ENCODE assay signal across 42 mouse cellular contexts in genomic region chr10:59349536-59349935, GRCm38 (mm10). TPM values are rescaled to one million over a fixed set of nuclear protein-coding genes. Genes with fewer than 3 reads are reported as not detected.
"Had no signal": no experiment of that assay in that cellular context is flagged by ENCODE, and none has a peak within 500 bp of the region (broad histone marks: within the 10 kb centered on the region; RNA-seq: fewer than 3 reads in every experiment).

No protein-coding gene starts in this region.

- H3K4me3 ChIP-seq: heart, embryonic 10.5 days; heart, embryonic 12.5 days; heart, embryonic 13.5 days; heart, embryonic 15.5 days; hindbrain, embryonic 10.5 days; hindbrain, embryonic 12.5 days; hindbrain, embryonic 13.5 days; hindbrain, embryonic 15.5 days; intestine, embryonic 15.5 days; kidney, embryonic 15.5 days; layer of hippocampus, adult 2 months had no signal

- H3K27me3 ChIP-seq: heart, embryonic 12.5 days; heart, embryonic 13.5 days; heart, embryonic 15.5 days; hindbrain, embryonic 12.5 days; hindbrain, embryonic 13.5 days; hindbrain, embryonic 15.5 days; intestine, embryonic 15.5 days; kidney, embryonic 15.5 days had no signal

- H3K4me1 ChIP-seq: heart, embryonic 10.5 days; heart, embryonic 12.5 days; heart, embryonic 13.5 days; heart, embryonic 15.5 days; hindbrain, embryonic 10.5 days; hindbrain, embryonic 12.5 days; hindbrain, embryonic 13.5 days; hindbrain, embryonic 15.5 days; intestine, embryonic 15.5 days; kidney, embryonic 15.5 days had no signal

- H3K27ac ChIP-seq: heart, embryonic 10.5 days; heart, embryonic 13.5 days; heart, embryonic 15.5 days; hindbrain, embryonic 10.5 days; hindbrain, embryonic 12.5 days; hindbrain, embryonic 13.5 days; hindbrain, embryonic 14.5 days; hindbrain, embryonic 15.5 days; hindbrain, postnatal 0 days; intestine, embryonic 15.5 days; kidney, embryonic 15.5 days; kidney, postnatal 0 days; layer of hippocampus, adult 2 months had no signal

- H3K9me3 ChIP-seq: heart, embryonic 10.5 days; heart, embryonic 13.5 days; heart, embryonic 15.5 days; hindbrain, embryonic 10.5 days; hindbrain, embryonic 12.5 days; hindbrain, embryonic 13.5 days; hindbrain, embryonic 15.5 days; intestine, embryonic 15.5 days; kidney, embryonic 15.5 days had no signal

- H3K4me2 ChIP-seq: heart, embryonic 11.5 days; heart, embryonic 12.5 days; heart, embryonic 13.5 days; heart, embryonic 15.5 days; hindbrain, embryonic 12.5 days; hindbrain, embryonic 13.5 days; hindbrain, embryonic 14.5 days; hindbrain, embryonic 15.5 days; intestine, embryonic 15.5 days; kidney, embryonic 15.5 days had no signal

- H3K9ac ChIP-seq: heart, embryonic 12.5 days; heart, embryonic 13.5 days; heart, embryonic 15.5 days; hindbrain, embryonic 12.5 days; hindbrain, embryonic 13.5 days; hindbrain, embryonic 14.5 days; hindbrain, embryonic 15.5 days; intestine, embryonic 15.5 days; kidney, embryonic 15.5 days had no signal

- ATAC-seq: hindbrain, embryonic 16.5 days; hindbrain, postnatal 0 days; inflammation-experienced regulatory T-cells, adult 6 months; intestine, embryonic 15.5 days; intestine, embryonic 16.5 days; intestine, postnatal 0 days had no signal

- DNase-seq: heart, postnatal 10 days; heart, postnatal 14 days; heart, postnatal 36 days; heart, postnatal 4 days; kidney, adult 11 months; kidney, adult 18-20 months; kidney, adult 2 months; kidney, adult 8-10 months; kidney, adult 9 months; kidney, postnatal 10 days; kidney, postnatal 14 days; kidney, postnatal 25 days; kidney, postnatal 36 days; kidney, postnatal 4 days; layer of hippocampus, adult 9-11 months; layer of hippocampus, postnatal 36 days had no signal

RNA-seq across cellular contexts. Expression of gene Gm10273, which starts 45.9 kb away (rescaled TPM):
- polyA plus RNA-seq: heart, embryonic 13.5 days; hindbrain, embryonic 12.5 days; intestine, embryonic 16.5 days; kidney, embryonic 15.5 days had no signal

RNA-seq across cellular contexts. Expression of gene Pla2g12b, which starts 53.9 kb away (rescaled TPM):
- total RNA-seq: heart, postnatal 10 days; heart, postnatal 14 days; heart, postnatal 25 days; heart, postnatal 36 days; hematopoietic stem cell, adult 5-6 weeks; hindbrain, postnatal 0 days; layer of hippocampus, adult 18-20 months; layer of hippocampus, adult 2 months; layer of hippocampus, adult 8-10 months; layer of hippocampus, postnatal 10 days; layer of hippocampus, postnatal 14 days; layer of hippocampus, postnatal 25 days; layer of hippocampus, postnatal 36 days had no signal
- polyA plus RNA-seq: hindbrain, embryonic 10.5 days; hindbrain, embryonic 12.5 days; hindbrain, embryonic 13.5 days; hindbrain, embryonic 14.5 days; hindbrain, embryonic 15.5 days; hindbrain, embryonic 16.5 days; hindbrain, postnatal 0 days; inflammation-experienced regulatory T-cells, adult 6 months had no signal
